Comparison of ENCODE assay signal across 12 mouse cellular contexts in genomic region chr4:104948886-104949285, GRCm38 (mm10). TPM values are rescaled to one million over a fixed set of nuclear protein-coding genes. Genes with fewer than 3 reads are reported as not detected.
A peak's percentile ranks its signal among the peaks of the same experiment; 100 is the strongest.
DNase-seq lines count a peak whose midpoint lies in the region; ATAC-seq and TF ChIP-seq lines count a peak whose summit lies in the region.
"Had no signal": no experiment of that assay in that cellular context is flagged by ENCODE, and none has a peak within 500 bp of the region (broad histone marks: within the 10 kb centered on the region; RNA-seq: fewer than 3 reads in every experiment).

No protein-coding gene starts in this region.

- H3K27ac ChIP-seq in kidney, embryonic 16.5 days (ENCODE audit: low read length): no peak overlapping the region
- H3K27ac ChIP-seq in forebrain, postnatal 0 days (ENCODE audit: low read depth, low read length): no peak overlapping the region
- H3K27ac ChIP-seq: hindbrain, embryonic 13.5 days; midbrain, embryonic 10.5 days had no signal

- WGBS in kidney, embryonic 16.5 days: 40% methylated on average over 4 of the region's 4 CpGs
- WGBS in forebrain, postnatal 0 days: 66% methylated on average over 4 of the region's 4 CpGs

- H3K9ac ChIP-seq in kidney, embryonic 16.5 days (replicated peaks; ENCODE audit: low read length): no peak overlapping the region
- H3K9ac ChIP-seq in forebrain, postnatal 0 days: no peak overlapping the region
- H3K9ac ChIP-seq: hindbrain, embryonic 13.5 days had no signal

- H3K36me3 ChIP-seq in kidney, embryonic 16.5 days (ENCODE audit: insufficient read depth, low read length): no peaks in the 10 kb centered on the region
- no peaks in the 10 kb centered on the region for H3K36me3 ChIP-seq in forebrain, postnatal 0 days (ENCODE audit: insufficient read depth)
- H3K36me3 ChIP-seq: hindbrain, embryonic 13.5 days; midbrain, embryonic 10.5 days had no signal

- no peak for ATAC-seq in kidney, embryonic 16.5 days (ENCODE audit: low FRiP score, low TSS enrichment)
- no peak for ATAC-seq in cerebellum, adult (ENCODE audit: insufficient number of reproducible peaks, low FRiP score, low TSS enrichment)
- ATAC-seq in forebrain, postnatal 0 days: no peak

- peak; percentile 39 for DNase-seq in kidney, adult 18-20 months
- peak; percentile 39 for DNase-seq in adrenal gland, postnatal 14 days
- DNase-seq in kidney, adult 9 months: peak; percentile 44
- DNase-seq in lung, postnatal 10 days: peak; percentile 65
- DNase-seq in cerebellum, adult 11 months: no peak
- DNase-seq in forebrain, postnatal 0 days: no peak
- DNase-seq: gastrocnemius, postnatal 14 days had no signal

- H3K4me3 ChIP-seq in kidney, embryonic 16.5 days (ENCODE audit: low read length): no peak overlapping the region
- no peak overlapping the region for H3K4me3 ChIP-seq in forebrain, postnatal 0 days (ENCODE audit: low read depth, low read length)
- H3K4me3 ChIP-seq: hindbrain, embryonic 13.5 days; midbrain, embryonic 10.5 days had no signal

- no peak overlapping the region for H3K4me2 ChIP-seq in kidney, embryonic 16.5 days (replicated peaks; ENCODE audit: low read depth, low read length)
- no peak overlapping the region for H3K4me2 ChIP-seq in forebrain, postnatal 0 days (ENCODE audit: low read depth)
- H3K4me2 ChIP-seq: hindbrain, embryonic 13.5 days had no signal

- no peak for TF ChIP-seq CTCF in forebrain, postnatal 0 days (IDR thresholded peaks at IDR 0.05; ENCODE audit: low read depth)

- H3K9me3 ChIP-seq in kidney, embryonic 16.5 days (ENCODE audit: low read length): no peaks in the 10 kb centered on the region
- no peaks in the 10 kb centered on the region for H3K9me3 ChIP-seq in forebrain, postnatal 0 days (ENCODE audit: low read length)
- H3K9me3 ChIP-seq: hindbrain, embryonic 13.5 days; midbrain, embryonic 10.5 days had no signal

- no peaks in the 10 kb centered on the region for H3K27me3 ChIP-seq in kidney, embryonic 16.5 days (ENCODE audit: insufficient read depth, low read length)
- no peaks in the 10 kb centered on the region for H3K27me3 ChIP-seq in forebrain, postnatal 0 days (ENCODE audit: insufficient read depth, low read length)
- H3K27me3 ChIP-seq: CH12.LX; hindbrain, embryonic 13.5 days had no signal

- no peaks in the 10 kb centered on the region for H3K4me1 ChIP-seq in kidney, embryonic 16.5 days (ENCODE audit: insufficient read depth, low read length)
- no peaks in the 10 kb centered on the region for H3K4me1 ChIP-seq in forebrain, postnatal 0 days (ENCODE audit: insufficient read depth)
- H3K4me1 ChIP-seq: midbrain, embryonic 10.5 days had no signal

RNA-seq across cellular contexts. Expression of gene Fyb2, which starts 35.6 kb away (rescaled TPM):
- polyA plus RNA-seq in kidney, embryonic 16.5 days (2015; fragmentation: Nextera tagmentation; extraction: Ambion mirVana): 0.40 and 0.64 TPM in 2 replicates
- total RNA-seq in adrenal gland, postnatal 14 days (2021): 0.19 and 0.41 TPM in 2 replicates
- 0.15 and 0.48 TPM in 2 replicates for total RNA-seq in forebrain, postnatal 0 days (2014; rRNA removed)
- 0.28 and 0.31 TPM in 2 replicates for polyA plus RNA-seq in forebrain, postnatal 0 days (2015; fragmentation: Nextera tagmentation; extraction: Ambion mirVana)

Comparison
In these comparisons a context has a peak if more than half of its experiments do, and no peak if none do; other contexts are left out.
1. DNase-seq: peak in kidney, adult 18-20 months (single experiment), adrenal gland, postnatal 14 days (single experiment), kidney, adult 9 months (single experiment) and lung, postnatal 10 days (single experiment); none in cerebellum, adult 11 months (single experiment) and forebrain, postnatal 0 days (single experiment).